Mouse (Mus musculus) stomach, postnatal 0 days (tissue): ENCODE data around the gene Slamf7.

ENCODE experiments used
- CTCF ChIP-seq: IDR thresholded peaks from 2 replicates; pipeline ENCODE4 v1.5.1; 2016; ENCODE audit warnings: antibody characterized with exemption, low read depth, mild to moderate bottlenecking, moderate library complexity
- EP300 ChIP-seq: optimal IDR thresholded peaks from 2 replicates; pipeline ENCODE3; 2016; ENCODE audit warnings: antibody characterized with exemption

DNA sequence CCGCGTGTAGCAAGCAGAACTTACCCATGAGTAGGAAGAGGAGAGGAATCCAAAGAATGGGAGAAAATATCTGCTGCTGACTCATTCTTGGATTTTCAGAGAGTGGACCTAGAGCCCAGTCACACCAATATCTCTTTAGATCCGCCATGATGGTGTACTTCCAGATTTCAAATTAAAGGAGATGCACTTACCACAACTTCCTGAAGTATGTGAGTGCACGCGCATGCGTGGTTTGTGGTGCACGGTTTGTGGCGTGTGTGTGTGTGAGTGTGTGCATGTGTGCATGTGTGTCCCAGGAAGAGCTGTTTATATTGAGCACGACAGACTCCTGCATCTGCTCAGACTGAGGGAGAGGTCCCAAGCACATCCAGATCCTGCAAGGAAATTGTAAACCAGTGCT lies 45.7 kb downstream of the Slamf7 start, which contains the start of gene Ly9:
- TF ChIP-seq EP300, result no peak
- no peak for TF ChIP-seq CTCF
